Mouse (Mus musculus) gastrocnemius, adult 18-20 months (tissue): ENCODE results near the gene Gm10778. TPM values are rescaled to one million over a fixed set of nuclear protein-coding genes. Genes with fewer than 3 reads are reported as not detected.

ENCODE experiments used
- DNase-seq: peaks from one replicate; pipeline ENCODE4 v3.0.0; 2021; ENCODE audit warnings: low spot score
- long read RNA-seq, 2 experiments: library from polyadenylated mRNA; stranded (forward); transcript quantifications; one replicate each; pipeline ENCODE4 v2.0.0; 2021
- total RNA-seq, 2 experiments: library from RNA; stranded (reverse); gene quantifications; 2 replicates each; pipeline ENCODE4 v1.2.3; 2021

Gene Gm10778
- total RNA-seq: 1 to 10 TPM; 1.4 to 1.6 TPM
- long read RNA-seq, experiment 1: 0 reads
- long read RNA-seq, experiment 2: 0 reads

DNA sequence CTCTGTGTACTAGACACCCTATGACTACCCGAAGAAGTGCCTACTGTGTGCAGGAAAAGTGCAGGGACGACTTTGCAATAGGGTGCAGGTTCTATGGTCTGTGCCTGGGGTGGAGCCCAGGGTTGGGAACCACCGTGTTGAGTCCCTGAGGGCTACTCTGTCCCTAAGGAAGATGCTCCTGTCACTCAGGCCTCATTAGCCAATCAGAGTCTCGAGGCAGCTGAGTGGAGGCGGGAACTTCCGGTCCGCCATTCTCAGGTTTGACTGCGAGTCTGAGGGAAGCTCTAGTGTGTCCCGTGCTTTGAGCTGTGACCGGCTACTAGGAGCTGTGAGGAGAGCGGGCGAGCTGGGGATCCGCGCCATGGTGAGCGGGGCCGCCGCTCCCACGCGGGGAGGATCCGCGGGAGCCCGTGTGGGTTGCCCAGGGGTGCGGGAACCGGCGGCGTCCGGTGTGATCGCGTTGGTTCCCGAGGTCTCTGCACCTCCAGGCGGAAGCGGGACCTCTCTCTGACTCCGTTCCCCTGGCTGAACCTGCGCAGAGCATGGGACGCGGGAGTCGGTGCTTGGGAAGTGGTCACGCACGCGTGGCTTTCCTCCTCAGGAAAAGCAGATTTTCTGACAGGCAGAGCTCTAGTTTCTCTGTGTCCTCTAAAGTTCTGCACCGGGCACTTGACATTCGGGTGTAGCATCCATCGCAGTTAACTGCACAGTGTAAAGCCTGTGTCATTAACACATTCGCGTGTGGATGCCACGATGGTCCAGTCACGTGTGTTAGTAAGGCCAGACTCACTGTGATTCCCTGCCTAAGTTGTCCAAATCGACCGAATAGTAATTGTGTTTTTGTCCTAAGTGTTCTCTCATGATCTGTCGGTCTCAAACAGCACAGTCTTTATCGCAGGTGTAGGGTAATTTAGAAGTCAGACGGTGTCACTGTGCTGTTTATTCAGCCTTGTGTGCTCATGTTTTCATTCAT, at the start of gene Gm10778:
Gene Gm10778, plus strand, starts transcription at position 257 of the 973 bp plus-strand sequence.
- peak; percentile 90 for DNase-seq

DNA sequence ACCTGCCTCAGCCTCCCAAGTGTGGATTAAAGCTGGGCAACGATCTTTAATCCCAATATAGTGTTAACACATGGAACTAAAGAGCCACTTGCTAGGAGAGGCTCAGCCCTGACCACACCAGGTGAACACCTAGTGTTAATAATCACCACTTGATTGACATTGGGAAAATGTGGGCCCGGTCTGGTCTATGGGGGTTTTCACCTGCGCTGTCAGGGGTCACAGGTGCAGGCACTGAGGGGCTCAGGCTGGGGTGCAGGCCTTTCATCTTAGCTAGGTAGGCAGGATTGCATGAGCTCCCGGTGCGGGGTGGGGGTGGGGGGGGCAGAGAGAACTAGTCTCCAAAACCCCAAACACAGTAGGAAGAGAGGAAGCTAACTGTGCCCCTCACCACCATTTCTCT, 49.2 kb upstream of the Gm10778 start:
- DNase-seq: no peak

DNA sequence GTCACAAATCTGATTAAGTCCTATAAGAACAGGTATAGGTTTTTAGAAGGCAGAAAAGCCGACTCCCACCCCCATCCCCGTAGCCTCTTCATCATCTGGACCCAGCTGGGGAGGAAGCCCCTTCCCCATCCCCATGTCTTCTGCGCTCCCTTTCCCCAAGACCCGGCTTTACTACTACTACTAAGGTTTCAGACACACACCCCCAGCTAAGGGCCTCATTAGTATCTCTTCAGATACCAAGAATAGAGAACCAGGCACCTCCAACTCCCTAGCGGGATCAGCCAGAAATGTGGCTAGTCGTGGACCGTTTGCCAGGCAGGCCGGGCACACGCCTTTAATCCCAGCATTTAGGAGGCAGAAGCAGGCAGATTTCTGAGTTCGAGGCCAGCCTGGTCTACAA, 48.8 kb upstream of the Gm10778 start:
- DNase-seq: no peak

GRCm38 (mm10) chr10:81600738-81601203, 48.1 kb upstream of the Gm10778 start, which contains the start of gene Tle6:
Gene Tle6, minus strand, starts transcription at chr10:81601073.
- DNase-seq: peak; percentile 95

DNA sequence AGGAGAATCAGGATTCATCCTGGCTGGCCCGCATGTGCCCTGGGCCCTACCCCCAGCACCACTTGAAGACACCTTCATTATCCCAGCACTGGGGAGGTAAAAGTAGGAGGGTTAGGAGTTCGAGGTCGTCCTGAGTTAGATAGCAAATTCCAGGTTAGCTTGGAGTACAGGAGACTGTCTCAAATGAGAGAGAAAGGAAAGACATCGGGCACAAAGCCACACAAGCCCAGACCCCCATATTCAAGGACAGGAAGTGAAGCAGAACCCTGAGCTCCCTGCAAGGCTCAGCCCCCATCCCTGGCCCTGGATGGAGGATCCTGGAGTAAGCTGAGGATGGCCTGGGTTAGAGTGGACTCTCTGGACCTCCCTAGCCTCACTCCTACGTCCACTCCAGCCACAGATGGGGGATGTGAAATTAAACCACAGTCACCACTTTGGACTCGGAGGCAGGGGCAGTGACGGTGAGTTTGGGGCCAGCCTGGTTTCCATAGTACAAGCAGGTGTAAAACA, 47.4 kb upstream of the Gm10778 start:
- no peak for DNase-seq

- peak; percentile 32 for DNase-seq
Observed at GRCm38 (mm10) chr10:81602741-81603151, 46.1 kb upstream of the Gm10778 start.

GRCm38 (mm10) chr10:81604019-81604967, 44.6 kb upstream of the Gm10778 start:
- no peak for DNase-seq

- DNase-seq: peak; percentile 90
Observed at GRCm38 (mm10) chr10:81604968-81605665, 43.7 kb upstream of the Gm10778 start.

- DNase-seq: no peak
Observed at GRCm38 (mm10) chr10:81605666-81605973, 43.2 kb upstream of the Gm10778 start.

- peak; percentile 97 for DNase-seq
Observed at GRCm38 (mm10) chr10:81605974-81606751, 42.7 kb upstream of the Gm10778 start, which contains the start of gene BC025920. Gene BC025920, plus strand, starts transcription at chr10:81606270.

- DNase-seq: no peak
Observed at GRCm38 (mm10) chr10:81608308-81608707, 40.6 kb upstream of the Gm10778 start.

- no peak for DNase-seq
Observed at GRCm38 (mm10) chr10:81612779-81613178, 36.1 kb upstream of the Gm10778 start.

GRCm38 (mm10) chr10:81615486-81615885, 33.4 kb upstream of the Gm10778 start:
- DNase-seq: no peak

DNA sequence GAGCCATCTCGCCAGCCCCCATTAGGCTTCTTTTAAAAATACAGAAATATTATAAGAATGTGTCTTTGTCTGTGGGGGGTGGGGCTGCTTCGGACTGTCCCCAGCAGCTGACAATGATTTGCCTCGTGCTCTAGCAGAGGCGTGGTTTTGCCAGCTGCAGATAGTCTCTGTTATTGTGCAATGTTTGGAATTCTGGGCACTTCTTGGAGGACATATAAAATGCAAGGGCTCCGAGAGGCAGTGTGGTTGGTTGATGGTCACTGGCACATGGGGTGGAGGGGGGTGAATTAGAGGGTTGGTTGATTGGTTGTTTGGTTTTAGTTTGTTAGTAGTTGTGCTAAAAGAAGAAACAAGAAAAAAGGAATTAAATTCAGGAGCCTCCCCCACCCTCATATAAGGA, 28.9 kb upstream of the Gm10778 start:
- no peak for DNase-seq

DNA sequence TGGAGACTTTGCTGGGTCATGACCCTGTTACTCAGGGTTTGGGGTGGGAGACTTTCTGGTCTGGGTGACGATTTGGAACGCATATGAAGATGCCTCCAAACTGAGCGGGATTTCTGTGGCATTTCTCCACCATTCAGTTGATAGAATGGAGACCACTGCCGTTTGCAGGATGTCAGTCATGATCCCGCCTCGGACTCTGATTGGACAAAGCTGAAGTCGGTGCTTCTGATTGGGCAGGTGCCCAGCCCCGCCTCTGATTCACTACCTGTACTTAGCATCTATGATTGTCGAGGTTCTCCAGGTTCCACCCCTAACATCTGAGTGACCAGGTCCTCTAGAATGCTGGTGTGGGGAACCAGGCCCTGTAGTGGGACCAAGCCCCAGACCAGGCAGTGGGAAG, 28.1 kb upstream of the Gm10778 start:
- DNase-seq: no peak

DNA sequence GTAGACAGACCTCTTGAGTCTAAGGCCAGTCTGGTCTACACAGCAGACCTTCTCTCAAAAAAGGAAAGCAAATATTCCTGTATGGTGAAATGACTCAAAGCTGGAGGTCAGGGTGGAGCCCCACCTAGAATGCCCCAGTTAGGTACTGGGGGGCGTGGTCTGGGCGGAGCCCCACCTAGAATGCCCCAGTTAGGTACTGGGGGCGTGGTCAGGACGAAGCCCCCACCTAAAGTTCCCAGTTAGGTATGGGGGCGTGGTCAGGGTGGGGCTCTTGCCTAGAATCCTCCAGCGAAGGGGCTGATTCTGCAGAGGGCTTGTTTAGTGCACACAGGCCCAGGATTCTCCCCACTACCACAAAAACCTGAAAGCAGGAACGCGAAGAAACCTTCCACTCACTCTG, 25.4 kb upstream of the Gm10778 start:
- no peak for DNase-seq

GRCm38 (mm10) chr10:81626101-81626993, 22.5 kb upstream of the Gm10778 start:
- no peak for DNase-seq

DNA sequence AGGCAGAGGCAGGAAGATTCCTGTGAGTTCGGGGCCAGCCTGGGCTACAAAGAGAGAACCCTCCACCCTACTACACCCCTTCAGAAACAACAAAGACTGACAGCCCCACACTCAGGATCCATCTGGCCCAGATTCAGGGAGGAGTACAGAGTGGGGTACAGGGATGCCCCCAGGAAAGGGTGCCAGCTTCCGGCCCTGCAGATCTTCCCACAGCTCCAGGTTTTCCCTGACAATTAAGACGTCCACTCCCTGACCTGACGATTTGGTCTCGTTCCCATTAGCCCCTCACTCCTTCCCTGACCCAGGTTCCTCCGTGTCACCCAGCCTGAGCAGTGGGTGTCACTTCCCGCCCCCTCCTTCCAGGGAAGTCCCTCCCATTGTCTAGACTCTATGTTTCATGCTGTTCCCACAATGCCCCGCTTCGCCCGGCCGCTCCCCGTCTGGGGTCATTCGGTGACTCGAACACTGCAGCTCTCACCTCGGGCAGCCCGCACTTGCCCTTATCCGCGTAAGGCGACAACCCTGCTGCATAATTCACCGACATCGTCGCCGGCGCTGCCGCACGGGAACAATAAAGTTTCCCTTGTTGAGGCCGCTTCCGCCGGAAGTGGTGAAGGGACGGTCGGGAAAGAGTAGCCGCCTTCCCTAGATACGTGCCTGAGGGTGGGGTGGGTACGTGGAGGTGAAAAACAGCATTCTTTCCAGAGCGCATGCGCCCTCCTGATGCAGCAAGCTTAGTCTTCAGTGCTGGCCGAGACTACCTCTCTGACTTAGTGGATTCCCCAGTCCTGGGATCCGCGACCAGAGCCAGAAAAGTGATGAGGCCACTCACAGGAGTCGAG, 21.6 kb upstream of the Gm10778 start, which contains the start of gene Sirt6:
Gene Sirt6, minus strand, starts transcription at position 804 of the 842 bp plus-strand sequence.
- DNase-seq: peak; percentile 93
